Mouse (Mus musculus) liver, embryonic 14.5 days (tissue): ENCODE measurements around the gene Ssbp1. TPM values are rescaled to one million over a fixed set of nuclear protein-coding genes. Genes with fewer than 3 reads are reported as not detected.

Source experiments
- ATAC-seq: fragments of 200-750 bp; cut with Nextera tagmentation; 2 replicates; pipeline ENCODE4 v1.8.0; 2017; ENCODE audit warnings: moderate number of reproducible peaks, mild to moderate bottlenecking, moderate library complexity; ENCODE audit not compliant: insufficient read depth
- DNase-seq, 3 experiments: peaks; one replicate each; pipeline ENCODE4 v3.0.0-alpha.2; 2012 to 2013; ENCODE audit warnings: low read depth in 3 of 3, low spot score in 3 of 3
- H3K27ac ChIP-seq: fragments of 300-500 bp; sonication (generic); 2 replicates; pipeline ENCODE4 v1.5.1; 2014; ENCODE audit warnings: moderate library complexity, mild to moderate bottlenecking, control low read depth, inconsistent platforms
- H3K27me3 ChIP-seq: fragments of 300-500 bp; sonication (generic); 2 replicates; pipeline ENCODE4 v1.6.1; 2014; ENCODE audit warnings: mild to moderate bottlenecking, low read length, moderate library complexity; ENCODE audit not compliant: control insufficient read depth, insufficient read depth
- H3K36me3 ChIP-seq: fragments of 300-500 bp; sonication (generic); replicated peaks from 2 replicates; pipeline ENCODE4 v1.6.1; 2014; ENCODE audit warnings: low read depth; ENCODE audit not compliant: control insufficient read depth, insufficient read depth
- H3K4me1 ChIP-seq, 2 experiments: fragments of 200-500 bp in 1 of 2; fragments of 300-500 bp in 1 of 2; sonication (generic) in 1 of 2; replicated peaks; 2 replicates each; pipeline ENCODE4 v1.6.1; 2012 to 2014; ENCODE audit warnings: antibody characterized with exemption in 1 of 2, inconsistent platforms in 1 of 2, low read length in 1 of 2; ENCODE audit not compliant: control insufficient read depth in 2 of 2, insufficient read depth in 2 of 2
- H3K4me2 ChIP-seq: fragments of 300-500 bp; sonication (generic); 2 replicates; pipeline ENCODE4 v1.6.1; 2014; ENCODE audit warnings: low read depth, mild to moderate bottlenecking, control low read depth, moderate library complexity
- H3K4me3 ChIP-seq, 2 experiments: fragments of 200-500 bp in 1 of 2; fragments of 300-500 bp in 1 of 2; sonication (generic) in 1 of 2; 2 replicates each; pipeline ENCODE4 v1.5.1; 2012 to 2014; ENCODE audit warnings: low read depth in 2 of 2, low read length in 2 of 2, mild to moderate bottlenecking in 2 of 2, control low read depth in 1 of 2, inconsistent platforms in 1 of 2, moderate library complexity in 1 of 2; ENCODE audit not compliant: insufficient read depth in 1 of 2
- H3K9ac ChIP-seq: fragments of 300-500 bp; sonication (generic); replicated peaks from 2 replicates; pipeline ENCODE4 v1.6.1; 2014; ENCODE audit warnings: mild to moderate bottlenecking, control low read depth, moderate library complexity
- H3K9me3 ChIP-seq: fragments of 300-500 bp; sonication (generic); 2 replicates; pipeline ENCODE4 v1.6.1; 2016; ENCODE audit warnings: low read length, mixed read lengths; ENCODE audit not compliant: control insufficient read depth
- CTCF ChIP-seq: IDR thresholded peaks from 2 replicates; pipeline ENCODE4 v1.5.1; 2016; ENCODE audit warnings: antibody characterized with exemption, low read depth, control low read depth
- EP300 ChIP-seq: IDR thresholded peaks from 2 replicates; pipeline ENCODE4 v1.6.1; 2016; ENCODE audit warnings: antibody characterized with exemption, low read depth
- WGBS: fragments of 180-500 bp; shearing (Covaris S2); extraction: QIAGEN DNeasy Blood & Tissue Kit; methylation state at CpG from one replicate; pipeline ENCODE4 v1.1.7; 2014; ENCODE audit not compliant: insufficient replicate concordance; 5-methylcytosine and 5-hydroxymethylcytosine counted together
- polyA plus RNA-seq, 2 experiments: library from polyadenylated mRNA; depleted of rRNA in 1 of 2; stranded (reverse) in 1 of 2; unstranded in 1 of 2; fragments of >200 nt; fragmentation: Nextera tagmentation in 1 of 2; extraction: Ambion mirVana in 1 of 2; gene quantifications; 2 replicates each; pipeline versions ENCODE4 v1.2.1 to v1.2.3; 2012 to 2014

Ssbp1 gene
- polyA plus RNA-seq, 2 experiments = 37.0 to 75.1 TPM

DNA sequence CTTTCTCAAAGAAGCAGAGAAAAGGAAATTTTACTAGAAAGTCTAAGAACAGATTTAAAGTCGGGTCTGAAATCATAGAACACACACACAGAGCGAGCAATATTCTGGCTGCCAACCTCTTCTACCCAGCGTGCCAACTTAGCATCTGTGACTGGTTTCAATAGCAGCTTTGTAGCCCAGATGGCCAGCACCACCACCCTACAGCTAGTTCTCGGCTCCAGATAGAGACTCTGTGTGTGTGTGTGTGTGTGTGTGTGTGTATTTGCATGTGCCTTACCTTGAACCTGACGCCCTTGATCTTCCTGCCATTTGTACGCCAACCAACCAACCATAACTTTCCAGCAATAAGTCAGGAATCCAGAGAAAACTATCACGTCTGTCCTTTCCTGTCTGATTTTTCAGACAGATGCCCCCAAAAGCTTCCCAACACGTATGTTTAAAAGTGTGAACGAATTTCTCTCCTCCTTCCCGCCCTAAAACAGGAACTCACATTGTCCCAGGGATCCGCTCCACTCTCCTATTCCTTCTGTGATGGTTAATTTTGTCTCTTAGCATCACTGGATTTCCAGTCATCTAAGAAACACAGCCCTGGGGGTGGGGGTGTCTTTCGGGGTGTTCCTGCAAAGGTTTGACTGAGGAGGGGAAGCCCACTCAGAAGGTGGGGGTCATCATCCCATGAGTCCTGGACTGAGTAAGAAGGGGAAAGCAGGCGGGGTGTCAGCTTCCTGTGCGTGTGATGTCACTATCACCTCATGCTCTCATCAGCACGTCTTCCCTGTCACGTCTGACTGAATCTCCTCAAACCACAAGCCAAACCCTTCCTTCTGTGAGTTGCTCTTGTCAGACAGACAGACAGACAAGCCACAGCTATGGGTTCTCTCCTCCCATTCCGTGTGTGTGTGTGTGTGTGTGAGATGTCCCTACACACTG is 38.5 kb upstream of the Ssbp1 start:
- Histone ChIP-seq H3K9ac (no peak overlapping the region), H3K27ac (no peak overlapping the region), H3K4me1 (0 out of 4 replicates have a peak, but pooled peaks cover 0 to 2% of the 10 kb centered on the region in 2 experiments), H3K9me3 (no peaks in the 10 kb centered on the region), H3K4me3 (no peak overlapping the region), H3K4me2 (no peak overlapping the region), H3K27me3 (peaks cover 25% of the 10 kb centered on the region), H3K36me3 (no peaks in the 10 kb centered on the region)
- no peak for TF ChIP-seq EP300
- DNase-seq (no peak), ATAC-seq (no peak)
- WGBS = 57% methylated on average over 17 of the region's 17 CpGs

DNA sequence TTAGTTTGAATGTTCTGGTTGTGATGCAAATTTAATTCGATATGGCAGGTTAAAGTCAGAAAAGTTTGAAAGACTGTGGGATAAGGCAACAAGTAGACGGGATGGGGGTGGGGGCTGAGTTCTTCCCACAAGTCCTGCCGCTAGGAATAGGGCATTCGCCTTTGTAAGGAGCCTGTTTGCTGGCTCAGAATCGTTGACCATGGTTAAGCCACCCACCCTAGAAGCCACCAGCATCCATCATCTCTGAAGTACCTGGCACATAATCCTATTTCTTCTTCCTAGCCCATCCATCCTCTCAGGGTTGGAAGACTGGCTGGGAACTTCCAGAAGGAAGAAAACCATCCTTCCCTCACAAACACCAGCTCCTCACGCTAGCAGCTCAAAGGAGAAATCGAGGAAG is 36.5 kb upstream of the Ssbp1 start:
- Histone ChIP-seq H3K36me3 (no peaks in the 10 kb centered on the region), H3K4me1 (0 out of 4 replicates have a peak, but pooled peaks cover 0 to 2% of the 10 kb centered on the region in 2 experiments), H3K27me3 (peaks cover 25% of the 10 kb centered on the region), H3K4me2 (peak overlapping the region; percentile 83), H3K27ac (no peak overlapping the region), H3K9ac (no peak overlapping the region), H3K4me3 (peak overlapping the region; percentile 63 to 64; a peak in 3 of 4 replicates), H3K9me3 (no peaks in the 10 kb centered on the region)
- DNase-seq (no peak), ATAC-seq (no peak)
- WGBS = 23% methylated on average over 7 of the region's 7 CpGs
- TF ChIP-seq CTCF = no peak
- TF ChIP-seq EP300 = no peak

DNA sequence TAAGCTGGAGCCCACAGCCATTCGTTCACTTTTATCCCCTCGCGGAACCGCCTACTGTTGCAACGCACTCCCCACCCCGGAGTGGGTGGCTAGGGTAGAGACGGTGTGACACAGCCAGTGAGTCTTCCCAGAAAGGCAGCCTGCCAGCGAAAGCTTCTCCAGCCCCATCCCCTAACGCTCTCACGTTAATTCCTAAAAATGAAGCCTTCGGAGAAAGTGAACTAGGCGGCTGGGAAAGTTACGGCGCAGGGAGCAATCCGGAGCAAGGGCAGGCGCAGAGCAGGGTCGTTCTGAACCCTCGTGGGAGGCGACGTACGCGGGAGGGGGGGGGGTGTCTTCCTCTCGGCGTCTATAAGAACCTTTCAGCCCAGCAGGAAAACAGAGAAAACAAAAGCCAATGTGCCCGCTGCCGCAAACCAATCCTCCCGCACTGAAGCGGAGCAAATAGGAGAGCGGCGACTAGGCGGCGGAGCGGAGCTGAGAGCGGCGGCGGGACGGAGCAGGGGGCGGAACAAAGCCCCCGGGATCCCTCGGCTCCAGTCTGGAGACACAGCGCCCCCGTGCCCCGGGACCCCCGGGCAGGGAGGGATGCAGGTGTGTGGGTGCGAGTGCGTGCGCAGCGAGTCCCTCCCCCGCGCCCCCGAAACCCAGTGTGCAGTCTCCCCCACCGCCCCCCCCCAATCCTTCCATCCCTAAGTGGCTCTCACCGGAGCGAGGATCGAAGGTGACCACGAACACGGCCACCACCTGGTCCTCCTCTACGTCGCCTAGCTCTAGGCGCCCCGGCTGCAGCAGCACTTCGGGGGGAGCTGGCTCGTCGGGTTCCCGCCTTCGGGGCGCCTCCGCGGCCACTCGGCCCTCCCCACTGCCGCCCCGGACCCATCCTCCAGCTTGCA is 35.8 kb upstream of the Ssbp1 start:
- TF ChIP-seq EP300 (no peak), CTCF (no peak)
- Histone ChIP-seq H3K4me3 (peak overlapping the region; percentile 63 to 64), H3K27ac (no peak overlapping the region), H3K4me2 (peak overlapping the region; percentile 83), H3K9ac (peak overlapping the region; percentile 51), H3K36me3 (no peaks in the 10 kb centered on the region), H3K9me3 (no peaks in the 10 kb centered on the region), H3K27me3 (peaks cover 25% of the 10 kb centered on the region), H3K4me1 (0 out of 4 replicates have a peak, but pooled peaks cover 0 to 2% of the 10 kb centered on the region in 2 experiments)
- DNase-seq (no peak), ATAC-seq (no peak; the same call in 1 of the 2 replicates)
- WGBS = under 1% methylated on average over 57 of the region's 72 CpGs

DNA sequence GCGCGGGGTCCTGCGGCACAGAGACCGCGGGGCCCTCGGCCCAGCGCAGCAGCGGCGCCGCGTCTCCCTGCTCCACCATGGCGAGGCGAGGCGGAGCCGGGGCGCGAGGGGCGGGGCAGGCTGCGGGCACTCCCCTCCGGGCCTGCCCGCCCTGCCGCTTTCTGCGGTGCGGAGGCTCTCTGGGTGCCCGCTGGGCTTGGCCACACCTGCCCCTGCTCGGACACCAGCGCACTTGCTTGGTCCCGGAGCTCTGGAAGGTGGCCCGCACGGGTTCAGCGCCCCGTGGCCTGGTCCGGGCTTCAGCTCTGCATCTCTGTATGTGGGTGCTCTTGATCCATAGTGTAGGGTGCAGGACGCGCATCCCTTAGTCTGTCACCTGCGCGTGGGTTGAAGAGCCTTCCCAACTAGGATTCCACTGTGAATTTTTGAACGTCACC is 35.1 kb upstream of the Ssbp1 start, which contains the start of gene E330009J07Rik:
TSS of gene E330009J07Rik (minus strand) at position 89 of the 437 bp plus-strand sequence.
- H3K27me3 ChIP-seq = peaks cover 25% of the 10 kb centered on the region
- no peaks in the 10 kb centered on the region for H3K36me3 ChIP-seq
- WGBS = 2% methylated on average over 35 of the region's 38 CpGs
- TF ChIP-seq EP300 = no peak
- no peak for TF ChIP-seq CTCF
- peak within 1 kb of the TSS; percentile 63 to 64 for H3K4me3 ChIP-seq
- peak within 1 kb of the TSS; percentile 51 for H3K9ac ChIP-seq
- DNase-seq (peak in 2 of 3 experiments; percentile 20 to 28), ATAC-seq (peak; percentile 83)
- no peaks in the 10 kb centered on the region for H3K9me3 ChIP-seq
- H3K27ac ChIP-seq = no peak within 1 kb of the TSS
- H3K4me2 ChIP-seq = peak within 1 kb of the TSS; percentile 83
- no peaks in the 10 kb centered on the region for H3K4me1 ChIP-seq
